ENCODE assay signal across 9 mouse cellular contexts in the genomic region with DNA sequence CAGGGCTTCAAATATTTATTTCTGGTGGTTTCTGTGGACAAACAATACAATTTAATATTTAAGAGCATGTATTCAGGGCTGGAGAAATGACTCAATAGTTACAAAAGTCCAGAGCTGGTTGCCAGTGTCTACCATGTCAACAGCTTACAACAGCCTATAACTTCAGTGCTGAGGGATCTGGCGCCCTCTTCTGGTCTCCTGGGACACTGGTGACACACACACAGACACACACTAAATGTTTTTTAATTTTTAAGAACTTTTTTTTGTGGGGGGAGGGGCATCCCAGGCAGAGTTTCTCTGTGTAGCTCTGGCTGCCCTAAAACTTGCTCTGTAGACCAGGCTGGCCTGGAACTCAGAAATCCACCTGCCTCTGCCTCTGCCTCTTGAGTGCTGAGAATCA. TPM values are rescaled to one million over a fixed set of nuclear protein-coding genes. Genes with fewer than 3 reads are reported as not detected.
DNase-seq lines count a peak whose midpoint lies in the region; ATAC-seq and TF ChIP-seq lines count a peak whose summit lies in the region.
"Had no signal": no experiment of that assay in that cellular context is flagged by ENCODE, and none has a peak within 500 bp of the region (broad histone marks: within the 10 kb centered on the region; RNA-seq: fewer than 3 reads in every experiment).

No protein-coding gene starts in this region.

- H3K27me3 ChIP-seq in testis, adult 2 months (ENCODE audit: control insufficient read depth, insufficient read depth, low read length) = 0 out of 2 replicates have a peak, but pooled peaks cover 4% of the 10 kb centered on the region
- H3K27me3 ChIP-seq in neural tube, embryonic 15.5 days (replicated peaks) = peaks cover 4% of the 10 kb centered on the region; the same call in 1 of the 2 replicates

- intact Hi-C loops in heart, postnatal 36 days (cut with DNase I) = no loop called here
- intact Hi-C loops in heart, postnatal 25 days (cut with DNase I) = no loop called here

- no peak overlapping the region for H3K9ac ChIP-seq in neural tube, embryonic 15.5 days (replicated peaks)
- H3K9ac ChIP-seq: limb, embryonic 13.5 days had no signal

- WGBS in neural tube, embryonic 15.5 days = 0% methylated on average over 1 of the region's 1 CpGs

- no peak overlapping the region for H3K4me2 ChIP-seq in neural tube, embryonic 15.5 days
- H3K4me2 ChIP-seq: limb, embryonic 13.5 days had no signal

- TF ChIP-seq POLR2A in testis, adult 2 months (IDR thresholded peaks at IDR 0.05; ENCODE audit: control insufficient read depth, low read depth, low read length) = no peak

- H3K36me3 ChIP-seq in testis, adult 2 months (ENCODE audit: control insufficient read depth, insufficient read depth, low read length) = no peaks in the 10 kb centered on the region
- H3K36me3 ChIP-seq in neural tube, embryonic 15.5 days = no peaks in the 10 kb centered on the region
- H3K36me3 ChIP-seq: limb, embryonic 13.5 days had no signal

- DNase-seq in heart, postnatal 36 days = peak; percentile 24 to 45
- no peak for DNase-seq in heart, postnatal 25 days (ENCODE audit: low spot score)
- DNase-seq in testis, postnatal 14 days (ENCODE audit: low spot score) = no peak
- peak; percentile 32 for DNase-seq in brain, adult 2 months (ENCODE audit: low read depth, low spot score)
- DNase-seq in mesoderm, embryonic 11.5 days (ENCODE audit: low read depth, low spot score) = peak; percentile 65

- H3K9me3 ChIP-seq in neural tube, embryonic 15.5 days (replicated peaks) = no peaks in the 10 kb centered on the region
- H3K9me3 ChIP-seq: limb, embryonic 13.5 days had no signal

- peak; percentile 60 to 62; a peak in 2 of 4 replicates for ATAC-seq in hematopoietic stem cell, adult 5-6 weeks (replicated peaks in 1 of 2; ENCODE audit: insufficient read depth in 1 of 2, low FRiP score in 2 of 2, low TSS enrichment in 1 of 2, low read depth in 1 of 2, poor library complexity in 2 of 2, severe bottlenecking in 2 of 2)
- ATAC-seq in neural tube, embryonic 15.5 days (ENCODE audit: low FRiP score) = no peak

- no peak overlapping the region for H3K4me3 ChIP-seq in testis, adult 2 months (ENCODE audit: control insufficient read depth, low read depth, low read length)
- no peak overlapping the region for H3K4me3 ChIP-seq in neural tube, embryonic 15.5 days (replicated peaks)
- H3K4me3 ChIP-seq: limb, embryonic 13.5 days had no signal

- H3K4me1 ChIP-seq in testis, adult 2 months (ENCODE audit: control insufficient read depth, insufficient read depth, low read length) = peaks cover 10% of the 10 kb centered on the region
- 0 out of 2 replicates have a peak, but pooled peaks cover 5% of the 10 kb centered on the region for H3K4me1 ChIP-seq in neural tube, embryonic 15.5 days

- TF ChIP-seq CTCF in testis, adult 2 months (IDR thresholded peaks at IDR 0.05; ENCODE audit: control insufficient read depth, insufficient read depth, insufficient replicate concordance, low read depth, low read length) = peak; percentile 44; the same call in 1 of the 2 replicates

- H3K27ac ChIP-seq in testis, adult 2 months (ENCODE audit: control insufficient read depth, insufficient read depth, low read depth, low read length) = no peak overlapping the region
- no peak overlapping the region for H3K27ac ChIP-seq in neural tube, embryonic 15.5 days (replicated peaks)
- H3K27ac ChIP-seq: limb, embryonic 13.5 days had no signal

RNA-seq across cellular contexts. Expression of a gene that starts 4.8 kb away (rescaled TPM):
- 1 to 10 TPM; 3.1 to 3.3 TPM for total RNA-seq in heart, postnatal 36 days (2021)
- 1 to 10 TPM; 3.5 to 4.7 TPM for total RNA-seq in heart, postnatal 25 days (2021)
- 0.22 and 0.30 TPM in 2 replicates for polyA plus RNA-seq in testis, adult 2 months (2012; rRNA removed)
- total RNA-seq in hematopoietic stem cell, adult 5-6 weeks (2017) = 71.9 and 78.0 TPM in 2 replicates
- 4.2 and 5.0 TPM in 2 replicates for polyA plus RNA-seq in neural tube, embryonic 15.5 days (2015; fragmentation: Nextera tagmentation; extraction: Ambion mirVana)

RNA-seq across cellular contexts. Expression of a gene that starts 19.4 kb away (rescaled TPM):
- not detected for total RNA-seq in heart, postnatal 36 days (2021)
- total RNA-seq in heart, postnatal 25 days (2021) = under 1 TPM in 1 of 2 experiments, not detected in 1; 0.08 TPM
- polyA plus RNA-seq in testis, adult 2 months (2012; rRNA removed) = 1.6 and 2.1 TPM in 2 replicates
- 0.10 TPM in 1 of 2 replicates, not detected in the other for total RNA-seq in hematopoietic stem cell, adult 5-6 weeks (2017)
- polyA plus RNA-seq in neural tube, embryonic 15.5 days (2015; fragmentation: Nextera tagmentation; extraction: Ambion mirVana) = 13.6 and 16.2 TPM in 2 replicates

RNA-seq across cellular contexts. Expression of a gene that starts 20.1 kb away (rescaled TPM):
- total RNA-seq in heart, postnatal 36 days (2021) = not detected
- not detected for total RNA-seq in heart, postnatal 25 days (2021)
- polyA plus RNA-seq in testis, adult 2 months (2012; rRNA removed) = not detected in 2 replicates
- not detected in 2 replicates for total RNA-seq in hematopoietic stem cell, adult 5-6 weeks (2017)
- polyA plus RNA-seq in neural tube, embryonic 15.5 days (2015; fragmentation: Nextera tagmentation; extraction: Ambion mirVana) = not detected in 2 replicates
- polyA plus RNA-seq: limb, embryonic 13.5 days had no signal

RNA-seq across cellular contexts. Expression of a gene that starts 26.5 kb away (rescaled TPM):
- 1 to 10 TPM; 6.9 to 7.0 TPM for total RNA-seq in heart, postnatal 36 days (2021)
- 1 to 10 TPM; 7.0 to 7.1 TPM for total RNA-seq in heart, postnatal 25 days (2021)
- polyA plus RNA-seq in testis, adult 2 months (2012; rRNA removed) = 28.4 and 29.4 TPM in 2 replicates
- total RNA-seq in hematopoietic stem cell, adult 5-6 weeks (2017) = 44.5 and 48.5 TPM in 2 replicates
- polyA plus RNA-seq in neural tube, embryonic 15.5 days (2015; fragmentation: Nextera tagmentation; extraction: Ambion mirVana) = 40.1 and 43.4 TPM in 2 replicates

Comparison
In these comparisons a context has a peak if more than half of its experiments do, and no peak if none do; other contexts are left out.
1. DNase-seq: peak in heart, postnatal 36 days (2 of 2), brain, adult 2 months (single experiment) and mesoderm, embryonic 11.5 days (single experiment); none in heart, postnatal 25 days (single experiment) and testis, postnatal 14 days (single experiment).
2. RNA of a gene that starts 4.8 kb away (total RNA-seq): 71.9 to 78.0 TPM in hematopoietic stem cell, adult 5-6 weeks; 3.5 to 4.7 TPM in heart, postnatal 25 days and 3.1 to 3.3 TPM in heart, postnatal 36 days; every median in the first group is over 10 times any median in the second.